In the genomic region with DNA sequence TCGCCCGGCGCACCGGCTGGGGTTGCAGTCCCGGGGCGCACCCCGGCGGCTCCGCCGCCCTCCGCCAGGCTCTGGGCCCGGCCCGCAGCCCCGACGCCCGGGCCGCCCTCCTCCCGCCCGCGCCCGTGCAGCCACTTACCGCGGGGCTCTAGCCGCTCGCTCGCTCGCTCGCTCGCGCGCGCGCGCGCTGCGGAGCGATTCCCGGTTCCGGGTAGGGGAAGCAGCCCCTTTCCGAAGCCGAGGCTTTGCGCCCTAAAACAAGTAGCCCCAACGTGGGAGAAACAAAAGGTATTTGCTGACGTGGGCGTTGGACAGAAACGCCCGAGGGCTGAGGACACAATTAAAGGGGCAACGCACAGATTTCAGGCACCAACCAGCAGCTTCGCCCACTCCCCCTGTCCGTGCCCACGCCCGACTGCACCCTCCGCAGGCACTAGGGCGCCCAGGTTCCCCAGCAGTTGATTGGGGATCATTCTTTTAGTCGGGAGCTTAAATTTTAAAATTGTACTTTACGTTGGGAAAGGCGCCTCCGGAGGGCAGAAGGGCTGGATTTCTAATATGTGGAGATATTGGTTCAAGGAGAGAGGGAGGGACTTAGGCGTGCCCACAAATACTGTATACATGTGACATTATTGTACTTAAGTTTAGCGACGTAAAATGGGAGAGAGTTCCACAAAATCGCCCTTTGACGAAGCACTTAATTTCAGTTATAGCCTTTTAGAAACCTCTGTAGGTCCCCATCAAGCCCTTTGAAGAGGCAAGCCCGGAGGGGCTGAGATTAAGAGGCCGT, we compare ENCODE assay signal across 8 mouse cellular contexts. TPM values are rescaled to one million over a fixed set of nuclear protein-coding genes. Genes with fewer than 3 reads are reported as not detected.
A peak's percentile ranks its signal among the peaks of the same experiment; 100 is the strongest.
DNase-seq lines count a peak whose midpoint lies in the region; ATAC-seq and TF ChIP-seq lines count a peak whose summit lies in the region.

Zbtb8a (minus strand) TSS at position 516 of the 790 bp plus-strand sequence.

- H3K9ac ChIP-seq in embryonic facial prominence, embryonic 11.5 days (replicated peaks; ENCODE audit: low read length), result peak within 1 kb of the TSS; percentile 87
- peak within 1 kb of the TSS; percentile 71 for H3K9ac ChIP-seq in kidney, embryonic 15.5 days
- peak within 1 kb of the TSS; percentile 82 for H3K9ac ChIP-seq in liver, embryonic 11.5 days (ENCODE audit: low read depth, low read length)

- peak; percentile 62 for DNase-seq in CD4-positive, CD25-positive, alpha-beta regulatory T cell, adult 2 months (ENCODE audit: low read depth, low spot score)
- peak; percentile 76 for DNase-seq in adrenal gland, postnatal 14 days
- peak; percentile 69 for DNase-seq in embryonic facial prominence, embryonic 11.5 days (ENCODE audit: low spot score)
- no peak for DNase-seq in heart, embryonic 10.5 days (ENCODE audit: low spot score)
- DNase-seq in liver, embryonic 11.5 days (ENCODE audit: low spot score), result peak; percentile 62

- H3K4me2 ChIP-seq in embryonic facial prominence, embryonic 11.5 days (ENCODE audit: low read depth, low read length), result peak within 1 kb of the TSS; percentile 79
- peak within 1 kb of the TSS; percentile 78 for H3K4me2 ChIP-seq in kidney, embryonic 15.5 days
- peak within 1 kb of the TSS; percentile 87 for H3K4me2 ChIP-seq in liver, embryonic 11.5 days

- H3K9me3 ChIP-seq in embryonic facial prominence, embryonic 11.5 days (replicated peaks; ENCODE audit: control insufficient read depth, low read length), result no peaks in the 10 kb centered on the region
- H3K9me3 ChIP-seq in heart, embryonic 10.5 days, result no peaks in the 10 kb centered on the region
- H3K9me3 ChIP-seq in kidney, embryonic 15.5 days (replicated peaks), result no peaks in the 10 kb centered on the region
- H3K9me3 ChIP-seq in liver, embryonic 11.5 days (ENCODE audit: control insufficient read depth, low read length), result no peaks in the 10 kb centered on the region

- no peak for TF ChIP-seq CTCF in testis, adult 2 months (IDR thresholded peaks at IDR 0.05; ENCODE audit: control insufficient read depth, insufficient read depth, insufficient replicate concordance, low read depth, low read length)

- 2% methylated on average over 52 of the region's 65 CpGs for WGBS in embryonic facial prominence, embryonic 11.5 days
- WGBS in heart, embryonic 10.5 days, result 2% methylated on average over 65 of the region's 65 CpGs
- WGBS in kidney, embryonic 15.5 days, result 1% methylated on average over 63 of the region's 65 CpGs
- 2% methylated on average over 65 of the region's 65 CpGs for WGBS in liver, embryonic 11.5 days

- TF ChIP-seq POLR2A in testis, adult 2 months (IDR thresholded peaks at IDR 0.05; ENCODE audit: control insufficient read depth, low read depth, low read length), result no peak

- no peak for ATAC-seq in embryonic facial prominence, embryonic 11.5 days (replicated peaks; ENCODE audit: insufficient number of reproducible peaks, low FRiP score, low TSS enrichment, low read depth)
- peak; percentile 81 for ATAC-seq in kidney, embryonic 15.5 days (replicated peaks; ENCODE audit: low FRiP score)
- peak; percentile 61; the same call in 1 of the 2 replicates for ATAC-seq in liver, embryonic 11.5 days (replicated peaks; ENCODE audit: low FRiP score)
- 0 out of 2 replicates have a peak, but pooled peaks have one; percentile 7 for ATAC-seq in monocyte, adult 5-6 weeks (replicated peaks; ENCODE audit: insufficient number of reproducible peaks, low FRiP score, low TSS enrichment, poor library complexity, severe bottlenecking)

- H3K36me3 ChIP-seq in embryonic facial prominence, embryonic 11.5 days (replicated peaks; ENCODE audit: control insufficient read depth, insufficient read depth, low read depth, low read length), result no peaks in the 10 kb centered on the region
- H3K36me3 ChIP-seq in heart, embryonic 10.5 days, result no peaks in the 10 kb centered on the region
- no peaks in the 10 kb centered on the region for H3K36me3 ChIP-seq in kidney, embryonic 15.5 days
- H3K36me3 ChIP-seq in liver, embryonic 11.5 days (ENCODE audit: control insufficient read depth, insufficient read depth, low read length), result no peaks in the 10 kb centered on the region
- H3K36me3 ChIP-seq in testis, adult 2 months (ENCODE audit: control insufficient read depth, insufficient read depth, low read length), result no peaks in the 10 kb centered on the region

- peak within 1 kb of the TSS; percentile 59 for H3K27ac ChIP-seq in embryonic facial prominence, embryonic 11.5 days (replicated peaks; ENCODE audit: low read depth, low read length)
- H3K27ac ChIP-seq in heart, embryonic 10.5 days, result peak within 1 kb of the TSS; percentile 93
- H3K27ac ChIP-seq in kidney, embryonic 15.5 days, result peak within 1 kb of the TSS; percentile 80
- H3K27ac ChIP-seq in liver, embryonic 11.5 days (ENCODE audit: low read depth, low read length), result peak within 1 kb of the TSS; percentile 43; the same call in 1 of the 2 replicates
- H3K27ac ChIP-seq in testis, adult 2 months (ENCODE audit: control insufficient read depth, insufficient read depth, low read depth, low read length), result peak within 1 kb of the TSS; percentile 76

- H3K4me3 ChIP-seq in embryonic facial prominence, embryonic 11.5 days (ENCODE audit: low read depth, low read length), result peak within 1 kb of the TSS; percentile 71
- H3K4me3 ChIP-seq in heart, embryonic 10.5 days, result peak within 1 kb of the TSS; percentile 75
- H3K4me3 ChIP-seq in kidney, embryonic 15.5 days (replicated peaks), result peak within 1 kb of the TSS; percentile 73
- H3K4me3 ChIP-seq in liver, embryonic 11.5 days (ENCODE audit: low read depth, low read length), result peak within 1 kb of the TSS; percentile 84
- H3K4me3 ChIP-seq in testis, adult 2 months (ENCODE audit: control insufficient read depth, low read depth, low read length), result peak within 1 kb of the TSS; percentile 93

- H3K4me1 ChIP-seq in embryonic facial prominence, embryonic 11.5 days (ENCODE audit: control insufficient read depth, insufficient read depth, low read length), result no peaks in the 10 kb centered on the region
- H3K4me1 ChIP-seq in heart, embryonic 10.5 days, result no peaks in the 10 kb centered on the region
- peaks cover 38% of the 10 kb centered on the region for H3K4me1 ChIP-seq in kidney, embryonic 15.5 days
- peaks cover 4% of the 10 kb centered on the region for H3K4me1 ChIP-seq in liver, embryonic 11.5 days (replicated peaks; ENCODE audit: control insufficient read depth, insufficient read depth, low read length)
- H3K4me1 ChIP-seq in testis, adult 2 months (ENCODE audit: control insufficient read depth, insufficient read depth, low read length), result peaks cover 20% of the 10 kb centered on the region

- peaks cover 10% of the 10 kb centered on the region for H3K27me3 ChIP-seq in embryonic facial prominence, embryonic 11.5 days (ENCODE audit: control insufficient read depth, insufficient read depth, low read length)
- H3K27me3 ChIP-seq in heart, embryonic 10.5 days (ENCODE audit: insufficient read depth, poor library complexity, severe bottlenecking), result peaks cover 36% of the 10 kb centered on the region
- 0 out of 2 replicates have a peak, but pooled peaks cover 4% of the 10 kb centered on the region for H3K27me3 ChIP-seq in kidney, embryonic 15.5 days
- peaks cover 32% of the 10 kb centered on the region for H3K27me3 ChIP-seq in liver, embryonic 11.5 days (replicated peaks; ENCODE audit: control insufficient read depth, insufficient read depth, low read length)
- H3K27me3 ChIP-seq in testis, adult 2 months (ENCODE audit: control insufficient read depth, insufficient read depth, low read length), result no peaks in the 10 kb centered on the region

RNA-seq across cellular contexts. Expression of gene Zbtb8a, which starts in this region (rescaled TPM):
- 8.1 and 9.0 TPM in 2 replicates for total RNA-seq in adrenal gland, postnatal 14 days (2021)
- polyA plus RNA-seq in embryonic facial prominence, embryonic 11.5 days (2014; fragmentation: Nextera tagmentation; extraction: Ambion mirVana), result 6.5 and 7.2 TPM in 2 replicates
- polyA plus RNA-seq in heart, embryonic 10.5 days (2016; fragmentation: Nextera tagmentation; extraction: Ambion mirVana), result 7.5 and 9.3 TPM in 2 replicates
- 15.7 and 18.0 TPM in 2 replicates for polyA plus RNA-seq in kidney, embryonic 15.5 days (2015; fragmentation: Nextera tagmentation; extraction: Ambion mirVana)
- 4.2 and 4.8 TPM in 2 replicates for polyA plus RNA-seq in liver, embryonic 11.5 days (2014; fragmentation: Nextera tagmentation; extraction: Ambion mirVana)
- total RNA-seq in monocyte, adult 5-6 weeks (2017), result 1.7 to 7.3 TPM (median 4.5 TPM) in 3 replicates
- 4.6 and 5.6 TPM in 2 replicates for polyA plus RNA-seq in testis, adult 2 months (2012; rRNA removed)

Comparison
In these comparisons a context has a peak if more than half of its experiments do, and no peak if none do; other contexts are left out.
1. H3K27ac ChIP-seq: peak in every context shown above with its lines; median percentile 93 in heart, embryonic 10.5 days; 80 in kidney, embryonic 15.5 days; 76 in testis, adult 2 months; 59 in embryonic facial prominence, embryonic 11.5 days; 43 in liver, embryonic 11.5 days.